Mouse (Mus musculus): ENCODE results near the gene Mgat4b.
"Not testable (repeated sequence)": the region's sequence is repeated elsewhere in the genome, so short reads cannot be mapped to it uniquely, and the experiment has no call there.

Gene Mgat4b

DNA sequence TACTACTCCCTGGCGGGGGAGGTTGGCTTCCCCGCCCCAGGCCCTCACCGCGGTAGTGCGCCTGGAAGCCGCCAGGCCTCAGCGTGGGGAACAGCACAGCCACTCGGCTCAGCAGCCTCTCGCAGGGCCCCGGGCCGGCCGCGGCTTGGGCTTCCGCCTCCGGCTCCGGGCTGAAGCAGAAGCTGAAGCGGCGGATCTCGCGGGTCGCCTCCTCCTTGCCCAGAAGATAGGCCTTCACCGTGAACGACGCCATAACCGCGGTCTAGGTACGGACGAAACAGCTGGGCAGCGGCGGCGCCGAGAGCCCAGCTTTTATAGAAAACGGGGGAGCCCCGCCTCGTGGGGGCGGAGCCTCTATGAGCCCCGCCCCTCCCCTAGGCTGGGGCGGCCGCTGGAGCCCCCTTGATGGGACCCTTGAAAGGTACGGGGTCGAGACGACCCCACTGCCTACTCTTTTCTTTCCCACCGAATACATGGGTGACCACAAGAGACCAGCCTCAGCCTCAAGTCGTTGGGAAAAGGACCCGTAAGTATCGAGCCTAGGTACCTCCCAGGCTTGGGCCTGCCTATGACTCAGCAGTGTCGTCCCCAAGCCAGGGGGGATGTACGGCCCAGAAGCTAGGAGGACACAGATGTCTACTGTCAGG, at the start of gene Mgat4b, which contains the start of gene Sqstm1:
Gene Mgat4b (plus strand): TSS at position 386 of the 647 bp plus-strand sequence.
Gene Sqstm1 (minus strand): TSS at position 323 of the 647 bp plus-strand sequence.
- DNase-seq (ENCODE audit: low read depth, low spot score) = no peak

DNA sequence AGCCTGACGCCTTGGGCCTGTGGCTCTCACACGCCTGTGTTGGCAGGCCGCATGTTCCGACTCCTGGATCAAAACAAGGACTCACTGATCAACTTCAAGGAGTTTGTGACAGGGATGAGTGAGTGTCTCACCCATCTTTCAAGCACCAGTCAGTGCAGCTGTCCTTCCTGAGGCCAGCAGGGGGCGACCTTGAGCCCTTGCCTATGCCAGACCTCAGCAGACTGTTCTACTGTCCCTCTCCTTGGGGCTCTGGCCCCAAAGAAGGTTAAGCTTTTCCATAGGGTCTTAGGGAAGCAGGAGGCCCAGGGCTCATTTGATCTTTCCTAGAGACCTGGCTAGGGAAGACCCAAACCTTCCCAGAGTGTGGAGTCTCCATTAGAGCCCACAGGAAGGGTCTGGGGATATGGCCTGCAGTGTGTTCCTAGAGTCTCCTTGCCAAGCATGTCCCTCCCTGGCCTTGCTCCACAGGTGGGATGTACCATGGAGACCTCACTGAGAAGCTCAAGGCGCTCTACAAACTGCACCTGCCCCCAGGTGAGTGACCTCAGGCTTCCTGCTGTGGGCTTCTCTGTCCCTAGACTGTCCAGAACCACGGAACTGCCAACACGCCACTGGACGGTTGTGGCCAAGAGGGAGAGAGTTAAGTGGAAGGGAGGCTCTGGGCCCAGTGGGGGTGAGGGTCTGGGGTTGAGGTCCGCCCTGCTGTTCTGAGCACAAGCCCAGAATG, 48.9 kb upstream of the Mgat4b start:
- DNase-seq (ENCODE audit: low read depth, low spot score) = peak; percentile 87

DNA sequence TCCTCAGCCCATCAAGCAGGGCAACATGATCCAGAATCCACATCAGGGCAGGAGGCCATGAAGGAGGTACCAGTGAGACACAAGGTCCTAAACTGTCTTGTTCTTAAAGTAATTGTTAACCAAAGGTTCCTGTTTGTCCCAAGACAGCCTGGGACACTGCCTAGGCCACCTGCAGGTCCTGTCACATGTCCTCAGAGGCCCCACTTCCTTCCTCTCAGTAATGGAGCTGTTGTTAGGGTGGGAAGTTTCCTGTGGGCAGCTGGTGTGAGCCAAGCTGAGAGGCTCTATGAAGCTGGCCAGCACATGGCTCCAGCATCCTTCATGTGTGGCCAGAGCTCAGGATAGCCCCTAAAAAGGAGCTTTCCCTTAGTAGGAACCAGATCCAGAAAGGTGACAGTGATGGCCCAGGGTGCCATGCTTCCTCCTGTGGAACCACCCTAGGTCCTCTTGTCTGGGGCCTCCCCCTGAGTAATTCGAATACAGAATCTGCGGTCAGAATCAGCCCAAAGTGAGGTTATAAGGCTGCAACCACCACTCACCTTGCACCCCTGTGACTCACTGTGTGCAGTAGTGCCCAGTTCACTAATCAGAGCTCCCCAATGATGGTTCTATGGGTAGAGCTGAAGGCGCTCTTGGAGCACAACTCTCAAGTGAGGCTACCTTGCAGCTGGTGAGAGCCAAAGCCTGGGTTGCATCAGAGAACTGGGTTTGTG, 48.2 kb upstream of the Mgat4b start:
- no peak for DNase-seq (ENCODE audit: low read depth, low spot score)

DNA sequence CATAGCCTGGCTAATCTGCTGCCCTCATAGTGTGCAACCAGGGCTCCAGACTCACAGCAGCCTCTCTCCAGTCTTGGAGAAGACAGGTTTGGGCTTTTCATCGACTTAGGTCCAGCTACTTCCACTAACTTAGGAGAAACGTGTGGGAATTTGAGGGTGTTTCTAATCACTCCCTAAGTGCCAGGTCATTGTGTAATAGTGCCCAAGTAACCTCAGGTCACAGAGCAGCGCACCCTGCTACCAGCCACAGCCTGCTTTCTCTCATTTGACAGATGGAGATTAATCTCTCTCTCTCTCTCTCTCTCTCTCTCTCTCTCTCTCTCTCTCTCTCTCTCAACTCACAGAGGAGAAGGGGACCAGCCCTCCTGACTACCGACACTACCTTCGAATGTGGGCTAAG, 42.3 kb upstream of the Mgat4b start:
- DNase-seq (ENCODE audit: low read depth, low spot score) = no peak

DNA sequence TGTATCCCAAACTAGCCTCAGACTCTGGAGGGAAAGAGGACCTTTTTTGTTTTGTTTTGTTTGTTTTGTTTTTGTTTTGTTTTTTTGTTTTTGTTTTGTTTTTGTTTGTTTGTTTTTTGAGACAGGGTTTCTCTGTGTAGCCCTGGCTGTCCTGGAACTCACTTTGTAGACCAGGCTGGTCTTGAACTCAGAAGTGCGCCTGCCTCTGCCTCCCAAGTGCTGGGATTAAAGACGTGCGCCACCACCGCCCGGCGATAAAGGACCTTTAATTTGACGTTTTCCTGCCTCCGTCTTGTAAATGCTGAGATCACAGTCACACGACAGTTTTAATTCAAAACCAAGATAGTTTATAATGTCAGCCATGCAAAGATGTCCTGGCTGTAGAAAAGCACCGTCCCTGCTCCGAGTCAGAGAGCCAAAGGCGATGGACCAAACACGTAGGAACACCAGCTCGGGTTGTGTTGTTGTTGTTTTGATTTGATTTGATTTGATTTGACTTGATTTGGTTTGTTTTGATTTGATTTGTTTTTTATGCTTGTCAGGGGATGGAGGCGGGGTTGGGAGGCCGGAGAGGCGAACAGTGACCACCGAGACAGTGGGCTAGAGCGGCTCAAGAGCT, 36.5 kb upstream of the Mgat4b start, which contains the start of gene Mrnip:
Gene Mrnip (plus strand): TSS at position 334 of the 619 bp plus-strand sequence.
- DNase-seq (ENCODE audit: low read depth, low spot score) = not testable (repeated sequence)

DNA sequence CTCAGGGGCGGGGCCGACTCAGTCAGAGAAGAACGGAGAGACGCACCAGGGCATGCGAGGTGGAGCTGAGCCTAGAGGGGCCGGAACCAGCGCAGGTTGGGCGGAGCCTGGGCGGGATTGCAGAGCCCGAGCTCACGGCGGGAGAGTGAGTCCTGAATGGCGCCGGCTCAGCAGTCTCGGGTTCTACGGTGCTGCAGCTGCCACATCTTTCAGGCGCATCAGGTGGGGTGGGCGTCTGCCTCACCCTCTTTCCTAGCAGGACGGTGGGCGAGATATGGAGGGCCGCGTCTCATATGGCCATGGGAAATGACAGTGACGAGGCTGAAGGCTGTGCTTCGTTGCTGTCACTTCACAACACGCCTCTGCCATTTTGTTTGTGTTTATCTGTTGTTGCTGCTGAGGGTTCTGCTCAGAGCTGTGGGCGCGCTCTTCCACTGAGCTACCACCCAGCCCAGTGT, 35.9 kb upstream of the Mgat4b start:
- peak; percentile 98 for DNase-seq (ENCODE audit: low read depth, low spot score)

DNA sequence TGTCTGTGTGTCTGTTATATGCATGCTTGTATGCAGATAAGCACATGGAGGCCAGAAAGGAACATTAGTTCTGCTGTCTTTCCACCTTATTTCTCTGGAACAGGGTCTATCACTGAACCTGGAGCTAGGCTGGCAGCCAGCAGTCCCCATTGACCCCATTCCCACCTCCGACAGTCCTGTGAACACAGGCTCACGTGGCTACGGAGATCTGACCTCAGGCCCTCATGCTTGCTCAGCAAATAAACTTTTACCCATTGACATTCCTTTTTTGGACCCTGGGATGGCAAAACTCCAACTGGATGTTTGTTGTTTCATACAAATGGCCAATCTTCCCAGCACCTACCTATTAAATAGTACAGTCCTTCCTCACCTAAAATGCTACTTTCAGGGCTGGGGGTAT, 34.3 kb upstream of the Mgat4b start:
- DNase-seq (ENCODE audit: low read depth, low spot score) = no peak

DNA sequence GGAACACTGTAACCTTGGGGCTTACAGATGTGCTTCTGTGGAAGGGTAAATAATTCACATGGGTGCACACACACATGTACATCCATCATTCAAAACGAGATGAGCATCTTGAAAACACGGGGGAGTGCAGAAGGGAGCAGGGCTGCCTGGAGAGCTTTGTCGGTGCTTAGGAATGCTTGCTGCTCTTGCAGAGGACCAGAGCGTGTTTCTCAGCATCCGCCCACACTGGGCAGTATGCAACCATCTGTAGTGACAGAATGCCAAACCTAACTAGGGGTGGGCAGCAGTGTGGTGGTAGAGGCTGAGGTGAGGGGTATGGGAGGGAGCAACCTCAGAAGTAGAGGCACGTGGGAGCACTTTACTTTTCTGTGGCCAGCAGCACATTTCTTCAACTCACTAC, 33.6 kb upstream of the Mgat4b start:
- DNase-seq (ENCODE audit: low read depth, low spot score) = no peak

DNA sequence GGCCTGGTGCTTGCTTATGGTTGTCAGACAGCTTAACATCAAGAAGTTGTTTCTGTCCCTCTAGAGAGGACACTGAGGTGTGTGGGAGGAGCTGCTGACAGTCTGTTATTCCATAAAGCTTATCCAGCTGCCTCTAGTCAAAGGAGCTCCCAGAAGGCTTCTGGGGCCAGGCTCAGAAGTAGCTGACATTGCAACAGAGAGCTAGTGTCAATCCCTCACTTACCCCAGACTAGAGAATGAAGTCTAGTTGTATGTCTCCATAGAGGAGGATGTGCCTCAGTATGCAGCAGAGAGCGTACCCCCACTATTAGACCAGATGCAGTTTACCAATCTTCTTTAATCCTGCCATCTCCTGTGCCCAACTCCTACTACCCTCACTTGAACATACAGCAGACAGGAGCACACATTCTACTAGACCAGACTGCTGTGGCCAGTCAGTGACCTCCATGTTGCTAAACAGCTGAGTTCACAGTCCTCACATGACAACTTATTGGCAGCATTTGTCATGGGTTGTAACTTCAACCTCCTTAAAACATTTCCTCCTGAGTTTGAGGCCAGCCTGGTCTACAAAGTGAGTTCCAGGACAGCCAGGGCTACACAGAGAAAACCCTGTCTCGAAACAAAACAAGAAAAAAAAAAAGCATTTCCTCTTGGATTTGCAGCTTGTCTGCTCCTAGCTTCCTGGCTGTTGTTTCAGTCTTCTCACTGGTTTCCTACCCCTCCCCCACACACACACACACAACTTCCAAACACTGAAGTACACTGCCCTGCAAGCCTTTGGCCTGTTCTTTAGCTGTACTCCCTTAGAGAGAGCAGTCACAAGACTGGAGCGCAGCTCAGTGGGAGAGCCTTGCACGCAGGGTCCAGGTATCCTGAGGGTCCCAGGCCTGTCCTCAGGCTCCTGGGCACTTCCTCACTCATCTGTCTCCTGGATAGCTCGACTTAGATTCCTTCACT, 31.9 kb upstream of the Mgat4b start:
- DNase-seq (ENCODE audit: low read depth, low spot score) = no peak

DNA sequence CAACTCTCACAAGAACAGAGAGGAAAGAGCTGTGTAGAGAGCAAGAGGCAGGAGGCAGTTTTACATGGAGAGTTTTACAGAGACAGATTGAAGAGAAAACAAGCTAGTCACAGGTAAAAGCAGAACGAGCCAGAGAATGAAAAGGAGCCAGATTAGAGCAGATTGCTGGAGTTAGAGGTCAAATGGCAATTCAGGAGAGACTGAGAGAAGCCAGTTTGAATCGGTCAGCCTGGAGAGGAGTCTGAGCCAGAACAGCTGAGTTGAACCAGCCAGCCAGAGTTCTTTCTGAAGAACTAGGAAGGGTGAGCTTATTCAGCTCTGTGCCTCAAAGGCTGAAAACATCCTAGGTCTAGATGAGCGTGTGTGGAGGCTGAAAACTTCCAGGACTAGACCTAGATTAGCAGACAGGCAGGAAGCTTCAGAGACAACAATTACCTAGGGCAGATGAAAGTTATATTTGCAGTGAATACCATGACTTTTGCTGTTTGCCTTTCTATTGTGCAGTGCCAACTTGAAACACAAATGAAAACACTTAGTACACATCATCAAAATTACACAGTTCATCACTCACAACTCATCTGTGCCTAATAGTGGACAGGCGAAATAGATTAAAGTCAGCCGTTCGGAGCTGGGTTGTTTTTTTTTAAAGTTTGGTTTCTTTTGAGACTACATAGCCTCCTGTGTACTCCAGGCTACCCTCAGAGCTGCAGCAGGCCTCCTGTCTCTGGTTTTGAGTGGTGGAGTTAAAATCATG, 30.0 kb upstream of the Mgat4b start:
- DNase-seq (ENCODE audit: low read depth, low spot score) = no peak

DNA sequence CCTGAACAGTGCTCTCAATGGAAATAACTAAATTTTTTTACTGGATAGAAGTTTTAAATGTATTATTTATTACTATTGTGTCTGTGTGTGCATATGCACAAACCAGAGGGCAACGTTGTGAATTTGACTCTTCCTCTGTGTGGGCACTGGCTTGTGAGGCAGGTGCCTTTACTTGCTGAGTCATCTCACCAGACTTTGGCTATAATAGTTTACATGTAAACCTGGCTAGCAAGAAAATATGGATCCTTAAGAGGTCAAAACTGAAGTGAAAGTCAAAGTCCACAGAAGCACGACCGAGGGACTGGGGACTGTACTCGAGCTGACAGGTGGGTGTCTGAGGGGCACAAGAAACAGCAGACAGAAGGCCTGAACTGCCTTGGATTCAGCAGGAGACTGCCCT, 28.0 kb upstream of the Mgat4b start:
- DNase-seq (ENCODE audit: low read depth, low spot score) = no peak

DNA sequence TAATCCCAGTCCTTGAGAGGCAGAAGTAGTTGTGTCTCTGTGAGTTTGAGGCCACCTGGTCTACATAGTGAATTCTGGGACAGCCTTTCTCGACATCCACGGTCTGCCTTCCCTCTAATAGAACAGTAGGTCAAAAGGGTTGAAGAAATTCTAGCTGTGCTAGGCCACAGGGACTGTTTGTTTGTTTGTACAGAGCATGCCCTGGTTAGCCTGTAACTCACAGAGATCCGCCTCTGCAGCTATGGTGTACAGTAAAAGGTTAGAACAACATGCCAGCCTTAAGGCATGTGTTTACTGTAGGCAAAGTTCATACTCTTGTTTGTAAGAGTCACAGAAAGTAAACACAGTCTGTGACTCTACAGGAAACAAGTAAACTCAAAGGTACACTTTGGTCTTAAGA, 25.9 kb upstream of the Mgat4b start:
- no peak for DNase-seq (ENCODE audit: low read depth, low spot score)

DNA sequence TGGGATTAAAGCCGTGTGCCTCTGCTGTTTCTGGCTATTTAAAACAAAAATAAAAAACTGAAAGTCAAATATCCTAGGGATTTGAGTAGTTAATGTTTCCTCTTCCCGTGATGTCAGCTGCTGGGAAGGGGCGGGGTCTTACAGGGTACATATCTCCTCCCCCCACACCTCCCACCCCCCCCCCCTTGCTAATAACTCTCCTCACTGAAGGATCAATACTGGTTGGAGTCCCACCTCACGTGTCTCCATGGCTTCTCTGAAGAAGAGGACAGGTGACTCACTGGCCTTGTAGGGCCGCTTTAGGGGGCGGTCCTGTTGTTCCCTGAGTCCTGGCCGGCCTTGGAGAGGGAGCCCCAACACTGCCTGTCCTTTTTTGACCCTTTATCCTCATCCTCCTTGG, 22.0 kb upstream of the Mgat4b start:
- no peak for DNase-seq (ENCODE audit: low read depth, low spot score)

DNA sequence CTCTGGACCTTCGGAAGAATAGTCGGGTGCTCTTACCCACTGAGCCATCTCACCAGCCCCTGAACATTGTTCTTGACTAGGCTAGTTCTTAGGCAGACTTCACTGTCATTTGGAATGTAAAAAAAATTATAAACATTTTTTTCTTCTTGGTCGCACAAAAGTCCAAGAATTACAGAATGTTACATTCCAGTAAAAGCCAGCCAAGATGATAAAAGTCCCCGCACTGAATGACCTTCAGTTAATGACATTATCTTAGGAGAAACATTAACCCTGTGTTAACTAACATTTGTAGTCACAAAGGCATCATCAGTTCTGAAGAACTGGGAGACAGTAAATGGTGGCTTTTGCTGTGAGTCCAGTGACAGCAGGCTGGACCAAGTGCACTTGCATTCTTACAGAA, 20.3 kb upstream of the Mgat4b start:
- DNase-seq (ENCODE audit: low read depth, low spot score) = no peak

DNA sequence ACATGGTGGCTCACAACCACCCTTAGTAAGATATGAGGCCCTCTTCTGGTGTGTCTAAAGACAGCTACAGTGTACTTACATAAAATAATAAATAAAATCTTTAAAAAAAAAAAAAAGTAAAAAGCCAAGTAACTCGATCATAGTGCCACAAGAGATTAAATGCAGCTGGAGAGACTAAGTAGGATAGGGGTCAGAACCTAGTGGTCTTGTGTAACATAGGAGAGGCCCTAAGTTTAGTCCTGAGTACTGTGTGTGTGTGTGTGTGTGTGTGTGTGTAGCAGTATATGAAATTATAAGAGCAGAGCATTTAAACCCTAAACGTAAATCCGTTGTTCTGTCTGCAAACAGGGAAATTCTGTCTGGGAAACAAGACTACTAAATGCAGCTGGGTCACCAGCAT, 18.4 kb upstream of the Mgat4b start:
- DNase-seq (ENCODE audit: low read depth, low spot score) = no peak

DNA sequence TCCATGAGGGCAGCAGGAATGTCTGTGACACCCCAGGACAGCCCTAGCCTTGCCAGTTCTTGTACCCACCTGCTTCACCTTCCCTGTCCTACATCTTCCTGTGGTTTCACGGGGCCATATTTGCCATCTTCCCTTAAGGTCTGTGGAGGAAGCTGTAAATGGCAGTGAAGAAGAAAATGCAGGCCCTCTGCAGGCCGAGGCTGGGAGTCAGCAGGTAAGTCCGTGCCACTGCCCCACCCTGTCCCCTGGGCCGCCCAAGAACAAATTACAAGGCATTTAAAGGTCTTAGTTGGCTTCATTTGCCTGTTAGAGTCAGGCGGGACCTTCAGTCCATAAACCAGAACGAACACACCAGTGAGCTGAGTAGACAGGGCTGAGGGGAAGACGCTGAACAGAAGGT, 16.6 kb upstream of the Mgat4b start:
- no peak for DNase-seq (ENCODE audit: low read depth, low spot score)

DNA sequence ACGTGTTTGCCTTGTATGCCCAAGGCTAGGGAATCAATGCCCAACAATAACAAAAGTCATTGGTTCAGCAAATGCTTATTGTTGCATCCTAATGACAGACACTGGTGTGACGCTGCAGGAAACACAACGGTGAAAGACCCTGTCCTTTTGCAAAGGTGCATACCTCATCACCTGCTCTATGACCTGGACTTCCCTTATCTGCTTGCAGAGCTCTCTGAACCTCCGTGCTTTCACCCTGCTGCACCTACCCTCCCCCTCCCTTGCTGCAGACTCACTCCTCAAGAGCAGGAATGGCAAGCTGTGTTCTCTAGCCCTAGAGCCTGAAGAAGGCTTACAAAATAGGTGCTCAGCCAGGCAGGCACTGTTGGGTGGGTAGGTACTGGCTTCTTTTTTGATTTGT, 15.9 kb upstream of the Mgat4b start:
- DNase-seq (ENCODE audit: low read depth, low spot score) = no peak

DNA sequence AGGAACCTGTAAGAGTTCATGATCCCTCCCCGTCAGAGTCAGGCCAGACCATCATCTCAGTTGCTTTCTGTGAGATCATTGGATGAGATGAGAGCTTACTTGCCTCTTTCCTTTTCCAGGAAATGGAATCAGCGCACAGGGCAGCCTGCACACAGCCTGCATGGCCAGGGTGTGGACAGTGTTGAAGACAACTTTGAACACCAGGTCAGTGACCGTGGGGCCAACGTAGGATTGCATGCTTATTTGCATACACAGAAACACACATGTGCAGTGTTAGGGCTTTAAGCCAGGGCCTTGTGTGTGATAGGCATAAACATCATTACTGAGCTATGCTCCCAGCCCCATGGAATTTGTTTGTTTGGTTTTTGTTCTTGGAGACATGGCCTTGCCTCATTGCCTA, 13.2 kb upstream of the Mgat4b start:
- no peak for DNase-seq (ENCODE audit: low read depth, low spot score)

DNA sequence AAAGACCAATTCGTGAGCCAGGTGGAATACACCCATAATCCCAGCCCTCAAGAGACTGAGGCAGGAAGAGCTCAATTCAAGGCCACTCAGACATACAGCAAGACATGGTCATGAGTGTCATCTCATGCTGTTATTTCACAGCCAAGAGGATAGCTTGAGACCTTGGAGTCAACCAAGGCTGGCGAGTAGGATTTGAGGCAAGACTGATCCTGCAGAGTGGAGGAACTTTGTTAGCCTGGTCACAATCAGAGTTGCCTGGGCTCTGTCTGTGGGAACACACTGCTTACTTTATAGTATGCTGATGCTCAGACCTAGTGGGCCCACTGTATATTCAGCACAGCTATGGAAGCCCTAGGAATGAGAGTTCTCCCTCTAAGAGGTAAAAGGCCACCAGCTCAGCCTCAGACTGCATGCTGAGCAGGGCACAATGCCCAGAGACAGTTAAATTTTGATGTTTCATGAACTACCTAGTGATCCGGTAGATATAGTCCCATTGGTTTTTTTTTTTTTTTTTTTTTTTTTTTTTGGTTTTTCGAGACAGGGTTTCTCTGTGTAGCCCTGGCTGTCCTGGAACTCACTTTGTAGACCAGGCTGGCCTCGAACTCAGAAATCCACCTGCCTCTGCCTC, 12.4 kb upstream of the Mgat4b start:
- DNase-seq (ENCODE audit: low read depth, low spot score) = no peak

DNA sequence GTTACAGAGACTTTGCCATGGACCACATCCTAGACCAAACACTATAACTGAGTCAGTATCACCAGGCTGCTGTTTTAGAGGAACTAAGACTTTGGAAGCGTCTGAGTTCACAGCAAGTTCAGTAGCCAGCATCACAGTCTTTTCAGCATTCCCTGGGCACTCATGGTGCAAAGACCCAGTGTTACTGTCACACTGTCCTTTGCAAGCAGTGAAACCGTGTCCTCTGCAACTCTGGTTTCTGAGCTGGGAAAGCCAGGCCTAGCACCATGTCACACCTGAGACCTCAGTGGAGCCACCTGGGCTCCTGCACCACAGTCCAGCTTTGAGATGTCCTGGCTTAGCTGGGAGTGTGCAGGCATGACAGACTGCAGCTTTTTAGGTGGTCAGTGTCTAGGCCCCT, 11.8 kb upstream of the Mgat4b start:
- no peak for DNase-seq (ENCODE audit: low read depth, low spot score)
